Mouse (Mus musculus): ENCODE results near the gene Gpc6.

DNA sequence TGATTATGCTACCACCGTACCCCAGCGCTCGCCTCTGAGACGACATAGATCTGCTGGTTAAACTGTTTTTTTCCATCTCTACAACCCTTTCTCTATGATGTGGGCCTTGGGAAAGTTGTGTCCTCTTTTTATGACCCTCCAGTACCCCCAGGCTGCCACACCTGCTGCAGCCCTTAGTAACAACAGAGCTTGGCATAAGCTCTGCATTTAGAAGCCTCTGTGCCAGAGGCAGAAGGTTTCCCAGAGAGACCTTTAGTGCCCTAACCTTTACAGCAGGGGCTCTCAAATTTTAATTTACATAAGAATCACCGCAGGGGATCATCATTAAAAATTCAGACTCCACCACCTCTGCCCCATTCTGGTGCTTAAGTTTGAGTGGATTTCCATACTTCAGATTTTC is 875.3 kb downstream of the Gpc6 start:
- no peak for TF ChIP-seq CTCF (IDR thresholded peaks at IDR 0.05; ENCODE audit: low read depth)
- TF ChIP-seq EP300 (optimal IDR thresholded peaks at IDR 0.05), result no peak

All from stomach, postnatal 0 days (tissue).